Mouse (Mus musculus): ENCODE data around the gene Ago4. TPM values are rescaled to one million over a fixed set of nuclear protein-coding genes. Genes with fewer than 3 reads are reported as not detected.
A peak's percentile ranks its signal among the peaks of the same experiment; 100 is the strongest.

Ago4 gene
- polyA plus RNA-seq, 1 experiment from 2014 or later: 1.6 TPM

DNA sequence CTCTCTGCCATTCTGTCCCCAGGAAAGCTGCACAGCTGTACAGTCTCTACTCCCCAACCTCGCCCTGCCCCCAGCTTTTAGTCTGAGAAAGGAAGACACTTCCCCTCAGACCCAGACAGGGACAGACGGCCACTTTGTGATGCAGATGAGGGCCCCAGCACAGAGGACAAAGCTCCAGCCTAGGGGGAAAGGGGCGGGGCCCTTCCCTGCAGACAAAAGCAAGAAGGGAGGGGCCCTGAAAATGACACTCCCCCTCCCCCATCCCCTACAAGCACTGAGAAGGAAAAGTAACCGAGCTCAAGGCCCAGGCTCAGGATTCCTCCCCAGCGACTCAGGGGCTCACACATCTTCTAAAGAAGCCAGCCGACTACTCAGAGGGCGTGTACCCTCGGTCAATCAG, 67.4 kb downstream of the Ago4 start:
- Histone ChIP-seq H3K27me3 (ENCODE audit: control insufficient read depth, insufficient read depth, low read length) (no peaks in the 10 kb centered on the region), H3K4me3 (ENCODE audit: low read depth, low read length) (no peak overlapping the region), H3K9ac (ENCODE audit: low read length) (no peak overlapping the region), H3K9me3 (ENCODE audit: control insufficient read depth, low read length) (no peaks in the 10 kb centered on the region), H3K36me3 (ENCODE audit: control insufficient read depth, insufficient read depth, low read length) (no peaks in the 10 kb centered on the region), H3K4me1 (replicated peaks; ENCODE audit: control insufficient read depth, insufficient read depth) (peaks cover 10% of the 10 kb centered on the region; the same call in 1 of the 2 replicates), H3K27ac (replicated peaks) (0 out of 2 replicates have a peak overlapping the region, but pooled peaks have one; percentile 0), H3K4me2 (replicated peaks; ENCODE audit: low read depth) (no peak overlapping the region; the same call in 1 of the 2 replicates)
- DNase-seq (ENCODE audit: low spot score) (peak; percentile 28), ATAC-seq (ENCODE audit: low FRiP score, low TSS enrichment) (no peak)
- TF ChIP-seq EP300 (optimal IDR thresholded peaks at IDR 0.05): no peak
- TF ChIP-seq CTCF (IDR thresholded peaks at IDR 0.05; ENCODE audit: low read depth): no peak
- 18% methylated on average over 8 of the region's 8 CpGs for WGBS

DNA sequence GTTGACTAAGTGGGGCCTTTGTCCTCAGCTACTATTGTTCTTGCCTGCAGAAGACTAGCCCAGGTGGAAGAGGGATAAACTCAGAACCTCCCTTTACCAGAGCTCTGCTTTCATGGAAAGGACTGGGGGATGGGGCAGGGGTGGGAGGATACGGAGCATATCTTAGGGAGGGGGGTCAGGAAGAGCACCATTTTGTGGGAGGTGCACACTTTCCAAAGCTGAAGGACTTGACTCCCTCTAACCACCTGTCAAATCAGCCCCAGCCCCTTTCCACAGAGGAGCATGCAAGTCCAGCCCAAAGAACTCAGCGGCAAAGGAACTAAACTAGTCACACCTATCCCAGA, 68.4 kb downstream of the Ago4 start:
- Histone ChIP-seq H3K4me2 (replicated peaks; ENCODE audit: low read depth) (no peak overlapping the region), H3K4me3 (ENCODE audit: low read depth, low read length) (no peak overlapping the region), H3K9me3 (ENCODE audit: control insufficient read depth, low read length) (no peaks in the 10 kb centered on the region), H3K4me1 (replicated peaks; ENCODE audit: control insufficient read depth, insufficient read depth) (peaks cover 10% of the 10 kb centered on the region; the same call in 1 of the 2 replicates), H3K36me3 (ENCODE audit: control insufficient read depth, insufficient read depth, low read length) (peaks cover 2% of the 10 kb centered on the region; the same call in 1 of the 2 replicates), H3K9ac (ENCODE audit: low read length) (no peak overlapping the region), H3K27me3 (ENCODE audit: control insufficient read depth, insufficient read depth, low read length) (no peaks in the 10 kb centered on the region), H3K27ac (replicated peaks) (no peak overlapping the region)
- WGBS: 23% methylated on average over 2 of the region's 2 CpGs
- ATAC-seq (ENCODE audit: low FRiP score, low TSS enrichment): no peak
- DNase-seq (ENCODE audit: low spot score): no peak
- no peak for TF ChIP-seq CTCF (IDR thresholded peaks at IDR 0.05; ENCODE audit: low read depth)
- no peak for TF ChIP-seq EP300 (optimal IDR thresholded peaks at IDR 0.05)

DNA sequence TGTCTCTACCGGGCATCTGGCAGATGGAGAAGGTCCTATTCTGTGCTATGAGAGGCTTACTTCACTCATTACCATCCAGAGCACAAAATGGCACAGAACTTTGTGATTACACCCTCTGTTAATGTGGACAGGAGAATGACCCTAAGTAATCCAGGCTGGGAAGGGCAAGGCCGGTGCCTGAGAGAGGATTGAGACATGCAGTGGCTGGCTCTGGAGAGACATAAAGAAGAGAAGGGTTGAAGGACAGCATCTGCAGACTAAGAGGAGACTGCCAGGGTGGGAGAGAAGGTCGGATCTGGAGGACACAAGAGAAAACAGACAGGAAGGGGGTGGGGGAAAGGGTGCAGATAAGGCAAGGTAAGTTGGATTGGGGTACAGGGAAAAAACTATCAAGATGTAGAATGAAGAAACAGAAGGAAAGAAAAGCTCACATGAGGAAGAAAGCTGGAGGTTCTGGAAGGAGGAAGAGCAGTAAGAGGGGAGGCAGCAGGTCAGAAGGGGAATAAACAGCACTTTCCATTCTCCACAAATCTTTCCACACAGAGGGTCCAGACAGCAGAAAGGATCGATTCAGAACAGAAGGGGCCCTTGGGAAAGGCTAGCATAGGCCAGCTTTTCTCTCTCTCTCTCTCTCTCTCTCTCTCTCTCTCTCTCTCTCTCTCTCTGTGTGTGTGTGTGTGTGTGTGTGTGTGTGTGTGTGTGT, 68.9 kb downstream of the Ago4 start:
- Histone ChIP-seq H3K4me1 (replicated peaks; ENCODE audit: control insufficient read depth, insufficient read depth) (peaks cover 10% of the 10 kb centered on the region; the same call in 1 of the 2 replicates), H3K9me3 (ENCODE audit: control insufficient read depth, low read length) (no peaks in the 10 kb centered on the region), H3K27ac (replicated peaks) (no peak overlapping the region), H3K4me2 (replicated peaks; ENCODE audit: low read depth) (no peak overlapping the region), H3K4me3 (ENCODE audit: low read depth, low read length) (no peak overlapping the region), H3K36me3 (ENCODE audit: control insufficient read depth, insufficient read depth, low read length) (peaks cover 2% of the 10 kb centered on the region; the same call in 1 of the 2 replicates), H3K27me3 (ENCODE audit: control insufficient read depth, insufficient read depth, low read length) (no peaks in the 10 kb centered on the region), H3K9ac (ENCODE audit: low read length) (no peak overlapping the region)
- ATAC-seq (ENCODE audit: low FRiP score, low TSS enrichment) (no peak), DNase-seq (ENCODE audit: low spot score) (no peak)
- TF ChIP-seq EP300 (optimal IDR thresholded peaks at IDR 0.05) (no peak), CTCF (IDR thresholded peaks at IDR 0.05; ENCODE audit: low read depth) (no peak)
- 33% methylated on average over 4 of the region's 4 CpGs for WGBS

DNA sequence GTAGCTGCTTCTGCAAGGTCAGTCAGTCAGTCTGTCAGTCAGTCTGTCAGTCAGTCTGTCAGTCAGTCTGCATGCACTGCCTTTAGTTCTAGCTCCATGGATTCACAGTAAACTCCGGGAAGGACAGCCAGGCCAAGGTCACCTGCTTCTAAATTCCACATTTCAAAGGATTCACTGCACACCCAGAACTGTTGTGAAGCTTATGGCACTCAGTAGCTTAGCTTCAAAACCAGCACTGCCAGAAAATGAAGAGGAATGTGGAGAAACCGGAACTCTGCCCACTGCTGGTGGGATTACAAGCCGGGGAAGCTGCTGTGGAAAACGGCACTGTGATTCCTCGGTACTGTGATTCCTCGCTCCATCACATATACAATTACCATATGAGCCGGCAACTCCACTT, 77.8 kb downstream of the Ago4 start:
- H3K9ac ChIP-seq (ENCODE audit: low read length): no peak overlapping the region
- H3K9me3 ChIP-seq (ENCODE audit: control insufficient read depth, low read length): no peaks in the 10 kb centered on the region
- no peak overlapping the region for H3K4me2 ChIP-seq (replicated peaks; ENCODE audit: low read depth)
- peaks cover 18% of the 10 kb centered on the region; the same call in 1 of the 2 replicates for H3K36me3 ChIP-seq (ENCODE audit: control insufficient read depth, insufficient read depth, low read length)
- no peak for ATAC-seq (ENCODE audit: low FRiP score, low TSS enrichment)
- 71% methylated on average over 7 of the region's 7 CpGs for WGBS
- TF ChIP-seq EP300 (optimal IDR thresholded peaks at IDR 0.05): no peak
- TF ChIP-seq CTCF (IDR thresholded peaks at IDR 0.05; ENCODE audit: low read depth): 0 out of 2 replicates have a peak, but pooled peaks have one; percentile 15
- DNase-seq (ENCODE audit: low spot score): no peak
- H3K4me3 ChIP-seq (ENCODE audit: low read depth, low read length): no peak overlapping the region
- 0 out of 2 replicates have a peak overlapping the region, but pooled peaks have one; percentile 31 for H3K27ac ChIP-seq (replicated peaks)
- H3K27me3 ChIP-seq (ENCODE audit: control insufficient read depth, insufficient read depth, low read length): no peaks in the 10 kb centered on the region
- no peaks in the 10 kb centered on the region for H3K4me1 ChIP-seq (replicated peaks; ENCODE audit: control insufficient read depth, insufficient read depth)

DNA sequence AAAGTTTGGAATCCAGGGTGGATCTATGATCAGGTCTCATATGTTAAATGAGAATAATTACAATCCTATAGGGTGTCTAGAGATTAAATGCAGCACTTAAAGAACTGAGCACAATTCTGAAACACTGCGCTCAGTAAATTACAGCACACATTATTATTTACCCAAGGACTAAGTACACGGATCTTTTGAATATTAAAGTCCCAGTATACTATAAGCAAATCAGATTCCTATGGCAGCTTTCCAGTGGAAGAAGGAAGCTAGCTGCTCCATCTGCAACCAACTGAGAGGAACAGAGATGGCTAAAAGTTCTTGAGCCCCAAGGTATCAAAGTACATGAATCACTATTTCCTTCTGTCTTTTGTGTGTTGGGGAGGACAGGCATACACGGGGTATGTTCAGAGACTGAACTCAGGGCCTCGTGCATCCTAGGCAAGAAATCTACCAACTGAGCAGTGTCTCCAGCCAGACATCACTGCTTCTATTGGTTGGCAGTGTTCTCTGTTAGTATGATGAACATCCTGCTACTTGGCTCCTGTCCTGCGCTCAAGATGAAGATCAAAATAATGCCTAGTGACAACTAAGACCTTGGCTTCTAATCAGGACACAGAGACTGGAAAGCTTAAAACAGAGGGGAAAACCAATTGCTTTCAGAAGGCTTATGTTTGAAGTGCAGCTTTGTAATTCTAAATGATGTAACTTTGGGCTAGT, 78.6 kb downstream of the Ago4 start:
- H3K4me1 ChIP-seq (replicated peaks; ENCODE audit: control insufficient read depth, insufficient read depth): no peaks in the 10 kb centered on the region
- WGBS: 52% methylated on average over 5 of the region's 5 CpGs
- H3K27ac ChIP-seq (replicated peaks): 0 out of 2 replicates have a peak overlapping the region, but pooled peaks have one; percentile 31
- TF ChIP-seq EP300 (optimal IDR thresholded peaks at IDR 0.05) (no peak), CTCF (IDR thresholded peaks at IDR 0.05; ENCODE audit: low read depth) (no peak)
- H3K4me3 ChIP-seq (ENCODE audit: low read depth, low read length): no peak overlapping the region
- H3K4me2 ChIP-seq (replicated peaks; ENCODE audit: low read depth): no peak overlapping the region
- no peak; the same call in 1 of the 2 replicates for ATAC-seq (ENCODE audit: low FRiP score, low TSS enrichment)
- H3K36me3 ChIP-seq (ENCODE audit: control insufficient read depth, insufficient read depth, low read length): peaks cover 15% of the 10 kb centered on the region; the same call in 1 of the 2 replicates
- no peak overlapping the region for H3K9ac ChIP-seq (ENCODE audit: low read length)
- no peak for DNase-seq (ENCODE audit: low spot score)
- H3K9me3 ChIP-seq (ENCODE audit: control insufficient read depth, low read length): no peaks in the 10 kb centered on the region
- no peaks in the 10 kb centered on the region for H3K27me3 ChIP-seq (ENCODE audit: control insufficient read depth, insufficient read depth, low read length)

DNA sequence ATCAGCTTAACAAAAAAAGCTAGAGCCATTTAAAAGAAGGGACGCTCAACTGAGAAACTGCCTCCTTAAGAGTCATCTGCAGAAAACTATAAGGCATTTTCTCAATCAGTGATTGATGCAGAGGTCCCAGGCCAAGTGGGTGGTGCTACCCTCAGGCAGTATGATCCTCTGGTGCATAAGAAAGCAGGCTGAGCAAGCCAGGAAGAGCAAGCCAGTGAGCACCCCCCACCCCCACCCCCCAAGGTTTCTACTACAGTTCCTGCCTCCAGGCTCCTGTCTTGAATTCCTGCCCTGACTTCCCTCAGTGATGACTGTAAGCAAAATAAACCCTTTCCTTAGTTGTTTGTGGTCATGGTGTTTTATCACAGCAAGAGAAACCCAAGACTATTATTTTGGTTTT, 83.0 kb downstream of the Ago4 start:
- Histone ChIP-seq H3K27ac (replicated peaks) (no peak overlapping the region), H3K36me3 (ENCODE audit: control insufficient read depth, insufficient read depth, low read length) (peaks cover 13% of the 10 kb centered on the region), H3K9me3 (ENCODE audit: control insufficient read depth, low read length) (no peaks in the 10 kb centered on the region), H3K9ac (ENCODE audit: low read length) (no peak overlapping the region), H3K27me3 (ENCODE audit: control insufficient read depth, insufficient read depth, low read length) (no peaks in the 10 kb centered on the region), H3K4me1 (replicated peaks; ENCODE audit: control insufficient read depth, insufficient read depth) (no peaks in the 10 kb centered on the region), H3K4me3 (ENCODE audit: low read depth, low read length) (no peak overlapping the region), H3K4me2 (replicated peaks; ENCODE audit: low read depth) (no peak overlapping the region)
- WGBS: 91% methylated on average over 1 of the region's 1 CpGs
- TF ChIP-seq CTCF (IDR thresholded peaks at IDR 0.05; ENCODE audit: low read depth) (no peak), EP300 (optimal IDR thresholded peaks at IDR 0.05) (no peak)
- ATAC-seq (ENCODE audit: low FRiP score, low TSS enrichment) (no peak), DNase-seq (ENCODE audit: low spot score) (no peak)

Measured in stomach, postnatal 0 days (tissue).